Mouse (Mus musculus): ENCODE data around the gene Capn7.

GRCm38 (mm10) chr14:31384366-31385323 lies 48.2 kb downstream of the Capn7 start:
- peak; percentile 33 for TF ChIP-seq CTCF (IDR thresholded peaks at IDR 0.05; ENCODE audit: low read depth)
- TF ChIP-seq EP300 (IDR thresholded peaks at IDR 0.05; ENCODE audit: low read depth) = no peak
